Mouse (Mus musculus): ENCODE data around the gene Notch2. TPM values are rescaled to one million over a fixed set of nuclear protein-coding genes. Genes with fewer than 3 reads are reported as not detected.
A peak's percentile ranks its signal among the peaks of the same experiment; 100 is the strongest.

The Notch2 gene
- total RNA-seq, 2 experiments from 2014 or later: 27.9 to 31.3 TPM

- ATAC-seq (replicated peaks; ENCODE audit: poor library complexity, severe bottlenecking): no peak
These were observed 76.4 kb downstream of the Notch2 start for GRCm38 (mm10) chr3:98089702-98090101.

- ATAC-seq (replicated peaks; ENCODE audit: poor library complexity, severe bottlenecking): no peak
These were observed 76.8 kb downstream of the Notch2 start for GRCm38 (mm10) chr3:98090129-98090528.

GRCm38 (mm10) chr3:98092680-98093370, 79.5 kb downstream of the Notch2 start:
- no peak for ATAC-seq (replicated peaks; ENCODE audit: poor library complexity, severe bottlenecking)

GRCm38 (mm10) chr3:98093954-98094353, 80.6 kb downstream of the Notch2 start:
- ATAC-seq (replicated peaks; ENCODE audit: poor library complexity, severe bottlenecking): no peak

GRCm38 (mm10) chr3:98094629-98095583, 81.6 kb downstream of the Notch2 start:
- no peak for ATAC-seq (replicated peaks; ENCODE audit: poor library complexity, severe bottlenecking)

GRCm38 (mm10) chr3:98096981-98097380, 83.7 kb downstream of the Notch2 start:
- no peak for ATAC-seq (replicated peaks; ENCODE audit: poor library complexity, severe bottlenecking)

- ATAC-seq (replicated peaks; ENCODE audit: poor library complexity, severe bottlenecking): no peak
These were observed 85.3 kb downstream of the Notch2 start for GRCm38 (mm10) chr3:98098676-98099075.

- peak; percentile 41 for ATAC-seq (replicated peaks; ENCODE audit: poor library complexity, severe bottlenecking)
These were observed 86.0 kb downstream of the Notch2 start for GRCm38 (mm10) chr3:98099287-98099686.

- ATAC-seq (replicated peaks; ENCODE audit: poor library complexity, severe bottlenecking): peak; percentile 92
These were observed 88.2 kb downstream of the Notch2 start for GRCm38 (mm10) chr3:98101541-98101940.

GRCm38 (mm10) chr3:98104851-98105471, 91.6 kb downstream of the Notch2 start:
- ATAC-seq (replicated peaks; ENCODE audit: poor library complexity, severe bottlenecking): no peak

GRCm38 (mm10) chr3:98105496-98105895, 92.2 kb downstream of the Notch2 start:
- ATAC-seq (replicated peaks; ENCODE audit: poor library complexity, severe bottlenecking): no peak

GRCm38 (mm10) chr3:98106115-98106514, 92.8 kb downstream of the Notch2 start:
- no peak for ATAC-seq (replicated peaks; ENCODE audit: poor library complexity, severe bottlenecking)

- no peak for ATAC-seq (replicated peaks; ENCODE audit: poor library complexity, severe bottlenecking)
These were observed 93.4 kb downstream of the Notch2 start for GRCm38 (mm10) chr3:98106590-98107313.

- no peak for ATAC-seq (replicated peaks; ENCODE audit: poor library complexity, severe bottlenecking)
These were observed 95.1 kb downstream of the Notch2 start for GRCm38 (mm10) chr3:98108416-98108815.

- ATAC-seq (replicated peaks; ENCODE audit: poor library complexity, severe bottlenecking): no peak
These were observed 95.5 kb downstream of the Notch2 start for GRCm38 (mm10) chr3:98108866-98109265.

GRCm38 (mm10) chr3:98110610-98111009, 97.3 kb downstream of the Notch2 start:
- no peak for ATAC-seq (replicated peaks; ENCODE audit: poor library complexity, severe bottlenecking)

GRCm38 (mm10) chr3:98118252-98118651, 104.9 kb downstream of the Notch2 start:
- ATAC-seq (replicated peaks; ENCODE audit: poor library complexity, severe bottlenecking): no peak

- ATAC-seq (replicated peaks; ENCODE audit: poor library complexity, severe bottlenecking): no peak
These were observed 106.0 kb downstream of the Notch2 start for GRCm38 (mm10) chr3:98119338-98119737.

GRCm38 (mm10) chr3:98120884-98121283, 107.6 kb downstream of the Notch2 start:
- ATAC-seq (replicated peaks; ENCODE audit: poor library complexity, severe bottlenecking): no peak

GRCm38 (mm10) chr3:98127775-98128174, 114.4 kb downstream of the Notch2 start:
- no peak for ATAC-seq (replicated peaks; ENCODE audit: poor library complexity, severe bottlenecking)
